Mouse (Mus musculus) bone marrow, adult 2 months (tissue): ENCODE measurements around the gene Derl3. TPM values are rescaled to one million over a fixed set of nuclear protein-coding genes. Genes with fewer than 3 reads are reported as not detected.

Source experiments
- H3K27ac ChIP-seq: fragments of 200-500 bp; 2 replicates; pipeline ENCODE4 v1.5.1; 2012; ENCODE audit warnings: low read depth, mild to moderate bottlenecking, control low read depth, inconsistent platforms, low read length; ENCODE audit not compliant: control insufficient read depth, poor library complexity, insufficient read depth
- H3K4me1 ChIP-seq: fragments of 200-500 bp; 2 replicates; pipeline ENCODE4 v1.6.1; 2011; ENCODE audit warnings: low read length; ENCODE audit not compliant: control insufficient read depth, insufficient read depth
- H3K4me3 ChIP-seq: fragments of 200-500 bp; replicated peaks from 2 replicates; pipeline ENCODE3; 2011; ENCODE audit warnings: mild to moderate bottlenecking, low read depth, low read length, control low read depth; ENCODE audit not compliant: control insufficient read depth
- CTCF ChIP-seq: fragments of 200-500 bp; IDR thresholded peaks from 2 replicates; pipeline ENCODE4 v1.5.1; 2011; ENCODE audit warnings: low read length, control low read depth; ENCODE audit not compliant: control insufficient read depth, insufficient read depth
- POLR2A ChIP-seq: fragments of 200-500 bp; IDR thresholded peaks from 2 replicates; pipeline ENCODE4 v1.6.1; 2011; ENCODE audit warnings: low read depth, mild to moderate bottlenecking, control low read depth, low read length, borderline replicate concordance; ENCODE audit not compliant: control insufficient read depth
- WGBS: fragments of 180-500 bp; shearing (Covaris S2); methylation state at CpG from one replicate; pipeline ENCODE4 v1.1.7; 2018; 5-methylcytosine and 5-hydroxymethylcytosine counted together
- polyA plus RNA-seq: library from polyadenylated mRNA; stranded (reverse); fragments of >200 nt; gene quantifications from 2 replicates; pipeline ENCODE4 v1.2.4, GENCODE M21; 2011; ENCODE audit warnings: low replicate concordance; ENCODE audit not compliant: missing spikeins, insufficient read depth, insufficient read length

The Derl3 gene
- polyA plus RNA-seq, 1 experiment, result 1.2 TPM

- Histone ChIP-seq H3K27ac (no peak overlapping the region), H3K4me3 (no peak overlapping the region), H3K4me1 (no peaks in the 10 kb centered on the region)
- WGBS, result 23% methylated on average over 10 of the region's 10 CpGs
- peak; percentile 54 for TF ChIP-seq CTCF
- no peak for TF ChIP-seq POLR2A
Measured at GRCm38 (mm10) chr10:75853452-75853851, 39.8 kb upstream of the Derl3 start.

GRCm38 (mm10) chr10:75854096-75854495 lies 39.1 kb upstream of the Derl3 start:
- no peak overlapping the region for H3K4me3 ChIP-seq
- no peak overlapping the region for H3K27ac ChIP-seq
- WGBS, result 60% methylated on average over 5 of the region's 5 CpGs
- H3K4me1 ChIP-seq, result no peaks in the 10 kb centered on the region
- no peak for TF ChIP-seq POLR2A
- TF ChIP-seq CTCF, result no peak

- H3K4me1 ChIP-seq, result no peaks in the 10 kb centered on the region
- WGBS, result 75% methylated on average over 6 of the region's 6 CpGs
- no peak overlapping the region for H3K27ac ChIP-seq
Measured at GRCm38 (mm10) chr10:75854791-75855190, 38.4 kb upstream of the Derl3 start.

GRCm38 (mm10) chr10:75855416-75855981 lies 37.7 kb upstream of the Derl3 start:
- TF ChIP-seq CTCF (no peak), POLR2A (no peak)
- Histone ChIP-seq H3K4me1 (no peaks in the 10 kb centered on the region; the same call in 1 of the 2 replicates), H3K4me3 (no peak overlapping the region), H3K27ac (no peak overlapping the region)
- 87% methylated on average over 15 of the region's 15 CpGs for WGBS

More at GRCm38 (mm10) chr10:75854791-75855190, 38.4 kb upstream of the Derl3 start:
- TF ChIP-seq CTCF, result no peak
- no peak for TF ChIP-seq POLR2A
- H3K4me3 ChIP-seq, result no peak overlapping the region

GRCm38 (mm10) chr10:75856155-75856907 lies 36.9 kb upstream of the Derl3 start:
- no peak overlapping the region for H3K4me3 ChIP-seq
- peaks cover 3% of the 10 kb centered on the region for H3K4me1 ChIP-seq
- 83% methylated on average over 11 of the region's 11 CpGs for WGBS
- TF ChIP-seq CTCF, result no peak
- no peak for TF ChIP-seq POLR2A
- H3K27ac ChIP-seq, result no peak overlapping the region

- Histone ChIP-seq H3K4me1 (peaks cover 3% of the 10 kb centered on the region), H3K27ac (no peak overlapping the region), H3K4me3 (no peak overlapping the region)
- 78% methylated on average over 3 of the region's 3 CpGs for WGBS
- TF ChIP-seq POLR2A (no peak), CTCF (no peak)
Measured at GRCm38 (mm10) chr10:75856976-75857375, 36.2 kb upstream of the Derl3 start.

- TF ChIP-seq POLR2A (no peak), CTCF (no peak)
- Histone ChIP-seq H3K27ac (no peak overlapping the region), H3K4me1 (peaks cover 3% of the 10 kb centered on the region), H3K4me3 (no peak overlapping the region)
- WGBS, result 81% methylated on average over 4 of the region's 4 CpGs
Measured at GRCm38 (mm10) chr10:75857598-75857997, 35.6 kb upstream of the Derl3 start.

- H3K4me3 ChIP-seq, result peak overlapping the region; percentile 71
- 4% methylated on average over 27 of the region's 27 CpGs for WGBS
- TF ChIP-seq POLR2A, result no peak
- TF ChIP-seq CTCF, result no peak
- H3K4me1 ChIP-seq, result peaks cover 3% of the 10 kb centered on the region
- no peak overlapping the region for H3K27ac ChIP-seq
Measured at GRCm38 (mm10) chr10:75859107-75859746, 34.0 kb upstream of the Derl3 start.
